Mouse (Mus musculus): ENCODE results near the gene Ampd2. TPM values are rescaled to one million over a fixed set of nuclear protein-coding genes. Genes with fewer than 3 reads are reported as not detected.

The Ampd2 gene
- polyA plus RNA-seq, 1 experiment from 2014 or later = 29.4 TPM

DNA sequence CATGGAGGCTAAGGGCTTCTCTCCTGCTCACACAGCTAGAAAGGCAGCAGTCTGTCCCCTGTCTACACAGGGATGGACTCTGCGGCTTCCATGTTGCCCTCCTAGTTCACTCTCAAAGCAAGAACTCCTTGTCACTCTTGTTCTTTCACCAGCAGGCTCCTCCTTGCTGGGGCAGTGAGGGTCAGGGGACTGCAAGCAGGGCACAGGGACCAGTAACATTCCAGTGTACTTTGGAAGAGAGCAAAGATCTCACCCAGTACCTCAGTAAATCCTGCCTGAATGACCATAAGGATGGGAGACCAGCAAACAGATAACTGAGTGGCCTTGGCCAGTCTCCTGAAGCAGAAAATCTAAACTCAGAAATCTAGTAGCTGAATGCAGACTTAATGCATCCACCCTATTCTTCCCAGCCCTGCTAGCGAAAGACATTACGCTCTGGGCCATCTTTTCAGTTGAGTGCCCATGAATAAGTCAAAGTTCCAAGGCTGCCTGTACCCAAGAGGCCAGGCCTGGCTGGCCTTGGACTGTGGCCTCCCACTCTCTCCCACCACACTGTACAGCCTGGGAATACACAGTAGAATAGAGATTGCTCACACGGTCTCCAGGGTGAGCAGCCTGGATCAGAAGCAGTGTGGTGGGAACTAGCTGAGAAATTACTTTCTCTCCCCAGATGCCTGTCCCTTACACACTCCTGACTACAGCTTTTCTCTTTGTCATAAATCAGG is 57.6 kb downstream of the Ampd2 start:
- H3K4me1 ChIP-seq = no peaks in the 10 kb centered on the region
- H3K27ac ChIP-seq (replicated peaks) = no peak overlapping the region
- no peak overlapping the region for H3K4me3 ChIP-seq
- H3K27me3 ChIP-seq (replicated peaks) = peaks cover 4% of the 10 kb centered on the region
- 80% methylated on average over 4 of the region's 4 CpGs for WGBS
- H3K9me3 ChIP-seq = no peaks in the 10 kb centered on the region
- H3K36me3 ChIP-seq = no peaks in the 10 kb centered on the region
- no peak for ATAC-seq (ENCODE audit: extremely low read depth, insufficient number of reproducible peaks, low FRiP score, low TSS enrichment)
- H3K4me2 ChIP-seq = no peak overlapping the region
- no peak overlapping the region for H3K9ac ChIP-seq

DNA sequence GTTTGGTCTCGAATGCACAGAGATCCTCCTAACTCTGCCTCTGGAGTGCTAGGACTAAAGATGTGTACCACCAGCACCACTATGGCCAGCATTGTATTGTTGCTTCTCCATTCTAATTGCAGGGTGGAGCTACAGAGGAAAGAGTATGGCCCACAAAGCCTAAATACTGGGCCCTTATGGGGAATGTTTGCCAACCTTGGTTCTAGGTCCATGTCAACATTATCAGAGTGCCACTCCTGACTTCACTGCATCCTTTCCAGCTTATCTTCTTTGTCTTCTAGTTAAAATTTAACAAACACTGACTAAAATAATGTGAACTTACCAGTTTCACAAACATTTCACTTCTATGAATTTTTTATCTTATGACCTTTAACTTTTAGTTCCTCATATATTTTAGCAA is 59.9 kb downstream of the Ampd2 start:
- Histone ChIP-seq H3K4me1 (no peaks in the 10 kb centered on the region), H3K9ac (no peak overlapping the region), H3K36me3 (no peaks in the 10 kb centered on the region), H3K9me3 (no peaks in the 10 kb centered on the region), H3K4me2 (no peak overlapping the region), H3K4me3 (no peak overlapping the region), H3K27me3 (replicated peaks) (peaks cover 21% of the 10 kb centered on the region), H3K27ac (replicated peaks) (no peak overlapping the region)
- WGBS = 67% methylated on average over 1 of the region's 1 CpGs
- ATAC-seq (ENCODE audit: extremely low read depth, insufficient number of reproducible peaks, low FRiP score, low TSS enrichment) = no peak

DNA sequence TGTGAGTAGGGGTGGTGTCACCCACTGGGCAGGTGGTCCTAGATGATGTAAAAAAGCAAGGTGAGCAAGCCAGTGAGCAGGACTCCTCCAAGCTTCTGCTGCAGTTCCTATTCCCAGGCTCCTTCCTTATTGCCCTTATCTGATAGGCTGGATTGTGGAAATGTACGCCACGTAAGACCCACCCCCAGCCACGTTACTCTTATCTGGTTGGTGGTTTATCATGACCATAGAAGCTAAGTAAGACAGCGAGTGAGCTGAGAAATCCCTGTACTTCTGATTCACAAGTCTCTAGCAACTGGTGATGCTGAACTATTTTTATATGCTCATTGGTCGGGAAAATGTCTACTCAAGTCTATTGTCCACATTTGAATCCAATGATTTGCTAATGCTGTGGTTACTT is 60.4 kb downstream of the Ampd2 start:
- Histone ChIP-seq H3K9me3 (no peaks in the 10 kb centered on the region), H3K4me1 (no peaks in the 10 kb centered on the region), H3K27me3 (replicated peaks) (peaks cover 21% of the 10 kb centered on the region), H3K9ac (no peak overlapping the region), H3K27ac (replicated peaks) (no peak overlapping the region), H3K36me3 (no peaks in the 10 kb centered on the region), H3K4me2 (no peak overlapping the region), H3K4me3 (no peak overlapping the region)
- ATAC-seq (ENCODE audit: extremely low read depth, insufficient number of reproducible peaks, low FRiP score, low TSS enrichment) = no peak
- WGBS = 51% methylated on average over 5 of the region's 5 CpGs

DNA sequence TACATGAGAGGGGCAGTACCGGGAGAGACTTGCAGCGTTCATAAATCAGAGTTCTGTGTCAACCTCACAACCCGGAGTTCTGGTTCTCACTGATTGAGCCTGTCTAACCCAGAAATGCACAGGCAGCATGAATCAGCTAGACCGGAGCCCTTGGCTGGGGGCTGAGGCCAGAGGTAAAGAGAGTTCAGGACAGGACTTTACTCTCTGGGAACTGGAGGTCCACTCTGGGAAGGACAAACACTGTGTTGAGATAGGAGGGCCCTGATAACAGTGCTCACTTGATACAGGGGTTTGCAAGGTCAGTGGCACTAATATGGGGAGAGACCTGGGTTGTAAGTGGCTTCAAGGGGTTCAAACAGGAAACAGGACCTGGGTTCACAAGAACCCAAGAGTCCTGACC is 61.1 kb downstream of the Ampd2 start:
- H3K9ac ChIP-seq = no peak overlapping the region
- no peak overlapping the region for H3K4me2 ChIP-seq
- H3K9me3 ChIP-seq = no peaks in the 10 kb centered on the region
- no peak overlapping the region for H3K27ac ChIP-seq (replicated peaks)
- peaks cover 7% of the 10 kb centered on the region for H3K4me1 ChIP-seq
- H3K27me3 ChIP-seq (replicated peaks) = peaks cover 21% of the 10 kb centered on the region
- WGBS = 62% methylated on average over 4 of the region's 4 CpGs
- ATAC-seq (ENCODE audit: extremely low read depth, insufficient number of reproducible peaks, low FRiP score, low TSS enrichment) = no peak
- no peaks in the 10 kb centered on the region for H3K36me3 ChIP-seq
- H3K4me3 ChIP-seq = no peak overlapping the region

Other genes starting within 250 kb of the Ampd2 start
- gene Eps8l3, start 209.4 kb downstream of the Ampd2 start, polyA plus RNA-seq (2015; fragmentation: Nextera tagmentation; extraction: Ambion mirVana) = not detected in 2 replicates
- 131 and 139 TPM in 2 replicates for gene Gstm5, start 190.8 kb downstream of the Ampd2 start, polyA plus RNA-seq (2015; fragmentation: Nextera tagmentation; extraction: Ambion mirVana)
- 14.6 and 15.9 TPM in 2 replicates for gene Gstm7, start 154.8 kb downstream of the Ampd2 start, polyA plus RNA-seq (2015; fragmentation: Nextera tagmentation; extraction: Ambion mirVana)
- gene Gstm6, start 142.9 kb downstream of the Ampd2 start, polyA plus RNA-seq (2015; fragmentation: Nextera tagmentation; extraction: Ambion mirVana) = 9.5 and 11.5 TPM in 2 replicates
- gene Gstm3, start 117.4 kb downstream of the Ampd2 start, polyA plus RNA-seq (2015; fragmentation: Nextera tagmentation; extraction: Ambion mirVana) = 0.50 TPM in 1 of 2 replicates, not detected in the other
- gene Gstm2, start 100.2 kb downstream of the Ampd2 start, polyA plus RNA-seq (2015; fragmentation: Nextera tagmentation; extraction: Ambion mirVana) = 52.9 and 53.5 TPM in 2 replicates
- 44.3 and 50.5 TPM in 2 replicates for gene Gstm1, start 68.7 kb downstream of the Ampd2 start, polyA plus RNA-seq (2015; fragmentation: Nextera tagmentation; extraction: Ambion mirVana)
- 15.2 and 16.4 TPM in 2 replicates for gene Gstm4, start 41.8 kb downstream of the Ampd2 start, polyA plus RNA-seq (2015; fragmentation: Nextera tagmentation; extraction: Ambion mirVana)
- 0.20 and 1.3 TPM in 2 replicates for gene Gnat2, start 6.1 kb upstream of the Ampd2 start, polyA plus RNA-seq (2015; fragmentation: Nextera tagmentation; extraction: Ambion mirVana)
- gene Gnai3, start 59.5 kb upstream of the Ampd2 start, polyA plus RNA-seq (2015; fragmentation: Nextera tagmentation; extraction: Ambion mirVana) = 74.7 and 76.3 TPM in 2 replicates
- gene Gpr61, start 68.2 kb upstream of the Ampd2 start, polyA plus RNA-seq (2015; fragmentation: Nextera tagmentation; extraction: Ambion mirVana) = 0.14 TPM in 1 of 2 replicates, not detected in the other
- gene Amigo1, start 99.7 kb upstream of the Ampd2 start, polyA plus RNA-seq (2015; fragmentation: Nextera tagmentation; extraction: Ambion mirVana) = 2.6 and 2.8 TPM in 2 replicates
- gene Cyb561d1, start 114.6 kb upstream of the Ampd2 start, polyA plus RNA-seq (2015; fragmentation: Nextera tagmentation; extraction: Ambion mirVana) = 2.3 and 3.1 TPM in 2 replicates
- gene Atxn7l2, start 124.3 kb upstream of the Ampd2 start, polyA plus RNA-seq (2015; fragmentation: Nextera tagmentation; extraction: Ambion mirVana) = 7.5 and 8.7 TPM in 2 replicates
- 2.4 and 3.2 TPM in 2 replicates for gene Sypl2, start 140.0 kb upstream of the Ampd2 start, polyA plus RNA-seq (2015; fragmentation: Nextera tagmentation; extraction: Ambion mirVana)
- 213 and 243 TPM in 2 replicates for gene Psma5, start 170.3 kb upstream of the Ampd2 start, polyA plus RNA-seq (2015; fragmentation: Nextera tagmentation; extraction: Ambion mirVana)
- gene Sort1, start 197.4 kb upstream of the Ampd2 start, polyA plus RNA-seq (2015; fragmentation: Nextera tagmentation; extraction: Ambion mirVana) = 8.9 and 11.9 TPM in 2 replicates